Mouse (Mus musculus): Measurements from ENCODE around the gene Tenm3. TPM values are rescaled to one million over a fixed set of nuclear protein-coding genes. Genes with fewer than 3 reads are reported as not detected.
A peak's percentile ranks its signal among the peaks of the same experiment; 100 is the strongest.

The Tenm3 gene
- total RNA-seq, 2 experiments from 2014 or later = 8.5 to 9.5 TPM

GRCm38 (mm10) chr8:48322655-48323265 lies 521.0 kb downstream of the Tenm3 start:
- DNase-seq = no peak

- no peak for DNase-seq
Observed at GRCm38 (mm10) chr8:48322240-48322639, 521.5 kb downstream of the Tenm3 start.

- DNase-seq = no peak
Observed at GRCm38 (mm10) chr8:48319674-48320073, 524.1 kb downstream of the Tenm3 start.

- no peak for DNase-seq
Observed at GRCm38 (mm10) chr8:48317498-48317897, 526.3 kb downstream of the Tenm3 start.

- DNase-seq = no peak
Observed at GRCm38 (mm10) chr8:48315605-48316004, 528.1 kb downstream of the Tenm3 start.

- DNase-seq = no peak
Observed at GRCm38 (mm10) chr8:48313985-48314368, 529.8 kb downstream of the Tenm3 start.

- DNase-seq = peak; percentile 38
Observed at GRCm38 (mm10) chr8:48313210-48313984, 530.4 kb downstream of the Tenm3 start.

- DNase-seq = no peak
Observed at GRCm38 (mm10) chr8:48311706-48312105, 532.0 kb downstream of the Tenm3 start.

GRCm38 (mm10) chr8:48310240-48310849 lies 533.4 kb downstream of the Tenm3 start:
- no peak for DNase-seq

- DNase-seq = peak; percentile 6
Observed at GRCm38 (mm10) chr8:48309191-48309987, 534.4 kb downstream of the Tenm3 start.

- DNase-seq = no peak
Observed at GRCm38 (mm10) chr8:48304224-48304623, 539.5 kb downstream of the Tenm3 start.

- no peak for DNase-seq
Observed at GRCm38 (mm10) chr8:48300613-48301037, 543.1 kb downstream of the Tenm3 start.

- DNase-seq = no peak
Observed at GRCm38 (mm10) chr8:48300061-48300460, 543.7 kb downstream of the Tenm3 start.

GRCm38 (mm10) chr8:48299341-48299740 lies 544.4 kb downstream of the Tenm3 start:
- no peak for DNase-seq

- DNase-seq = no peak
Observed at GRCm38 (mm10) chr8:48296371-48296770, 547.4 kb downstream of the Tenm3 start.

- DNase-seq = no peak
Observed at GRCm38 (mm10) chr8:48295558-48295957, 548.2 kb downstream of the Tenm3 start.

- no peak for DNase-seq
Observed at GRCm38 (mm10) chr8:48293797-48294196, 550.0 kb downstream of the Tenm3 start.

GRCm38 (mm10) chr8:48285432-48285831 lies 558.3 kb downstream of the Tenm3 start:
- no peak for DNase-seq

- no peak for DNase-seq
Observed at GRCm38 (mm10) chr8:48281855-48282254, 561.9 kb downstream of the Tenm3 start.

GRCm38 (mm10) chr8:48279360-48279759 lies 564.4 kb downstream of the Tenm3 start:
- DNase-seq = no peak

- DNase-seq = no peak
Observed at GRCm38 (mm10) chr8:48277986-48278635, 565.6 kb downstream of the Tenm3 start.

GRCm38 (mm10) chr8:48275066-48275465 lies 568.7 kb downstream of the Tenm3 start:
- DNase-seq = no peak

Measured in heart, postnatal 4 days (tissue).